Mouse (Mus musculus): ENCODE results near the gene Prr19.

The Prr19 gene

DNA sequence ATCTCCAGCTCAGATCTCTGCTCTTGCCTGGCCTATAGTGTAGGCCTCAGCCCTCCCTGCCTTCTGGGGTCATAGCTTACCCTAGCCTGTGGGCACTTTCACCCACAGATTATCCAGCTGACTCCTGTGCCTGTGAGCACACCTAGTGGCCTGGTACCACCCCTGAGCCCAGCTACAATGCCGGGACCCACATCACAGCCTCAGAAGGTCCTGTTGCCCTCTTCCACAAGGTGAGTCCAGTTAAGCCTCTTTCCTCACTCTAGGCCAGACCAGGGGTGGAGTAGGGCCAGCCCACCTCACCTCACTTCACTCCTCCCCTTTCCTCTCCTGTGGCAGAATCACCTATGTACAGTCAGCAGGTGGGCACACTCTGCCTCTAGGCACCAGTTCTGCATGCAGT is 10.7 kb upstream of the Prr19 start:
- intact Hi-C loops (cut with DNase I) = no loop called here

DNA sequence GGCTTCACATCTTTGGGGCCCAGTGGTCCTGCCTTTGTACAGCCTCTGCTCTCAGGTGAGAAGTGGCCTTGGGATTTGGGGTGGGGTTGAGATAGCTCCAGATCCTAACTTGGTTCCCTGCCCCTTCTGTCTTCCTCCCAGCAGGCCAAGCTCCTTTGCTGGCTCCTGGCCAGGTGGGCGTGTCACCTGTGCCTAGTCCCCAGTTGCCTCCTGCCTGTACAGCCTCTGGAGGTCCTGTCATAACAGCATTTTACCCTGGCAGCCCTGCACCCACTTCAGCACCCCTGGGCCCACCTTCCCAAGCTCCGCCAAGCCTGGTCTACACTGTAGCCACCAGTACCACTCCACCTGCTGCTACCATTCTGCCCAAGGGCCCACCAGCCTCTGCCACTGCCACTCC is 10.3 kb upstream of the Prr19 start:
- intact Hi-C loops (cut with DNase I) = no loop called here

DNA sequence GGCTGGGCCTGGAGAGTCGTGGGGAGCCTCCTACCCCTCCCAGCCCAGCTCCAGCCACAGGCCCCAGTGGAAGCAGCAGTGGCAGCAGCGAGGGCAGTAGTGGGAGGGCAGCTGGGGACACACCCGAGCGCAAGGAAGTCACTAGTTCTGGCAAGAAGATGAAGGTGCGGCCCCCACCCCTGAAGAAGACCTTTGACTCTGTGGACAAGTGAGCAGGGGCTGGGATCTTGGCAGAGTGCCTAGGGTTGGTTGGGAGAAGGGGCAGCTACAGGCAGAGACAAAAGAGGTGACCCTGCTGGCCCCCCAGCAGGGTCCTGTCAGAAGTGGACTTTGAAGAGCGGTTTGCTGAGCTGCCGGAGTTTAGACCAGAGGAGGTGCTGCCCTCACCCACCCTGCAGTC is 9.1 kb upstream of the Prr19 start:
- intact Hi-C loops (cut with DNase I) = no loop called here

DNA sequence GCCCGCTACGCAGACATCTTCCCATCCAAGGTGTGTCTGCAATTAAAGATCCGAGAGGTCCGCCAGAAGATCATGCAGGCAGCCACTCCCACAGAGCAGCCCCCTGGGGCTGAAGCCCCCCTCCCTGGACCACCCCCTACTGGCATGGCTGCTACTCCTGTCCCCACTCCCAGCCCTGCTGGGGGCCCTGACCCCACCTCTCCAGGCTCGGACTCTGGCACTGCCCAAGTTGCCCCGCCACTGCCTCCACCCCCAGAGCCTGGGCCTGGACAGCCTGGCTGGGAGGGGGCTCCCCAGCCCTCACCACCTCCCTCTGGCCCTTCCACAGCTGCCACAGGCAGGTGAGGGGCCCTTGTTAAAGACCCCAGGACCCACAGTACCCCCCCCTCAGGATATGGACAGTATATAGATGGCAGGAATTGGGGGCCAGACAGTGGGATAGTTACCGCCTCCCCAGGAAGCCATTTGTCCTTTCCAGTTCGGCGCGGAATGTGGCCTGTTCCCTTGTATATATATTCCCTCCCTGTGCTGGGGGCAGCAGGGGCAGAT is 7.9 kb upstream of the Prr19 start:
- intact Hi-C loops (cut with DNase I) = no loop called here

DNA sequence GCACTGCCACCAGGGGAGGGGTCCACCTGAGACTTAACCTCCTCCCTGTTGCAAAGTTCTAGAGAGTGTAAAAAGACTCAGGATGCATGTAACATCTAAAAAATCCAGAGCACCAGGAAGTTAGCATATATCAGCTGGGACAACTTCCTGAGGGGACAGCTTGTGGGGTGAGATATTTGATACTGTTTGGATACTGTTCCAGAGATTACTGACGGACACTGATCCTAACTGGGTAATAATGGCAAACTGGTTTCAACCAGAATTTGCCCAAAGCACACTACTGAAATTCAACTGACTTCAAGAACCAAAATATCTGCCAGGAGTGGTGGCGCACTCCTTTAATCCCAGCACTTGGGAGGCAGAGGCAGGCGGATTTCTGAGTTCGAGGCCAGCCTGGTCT is 6.7 kb upstream of the Prr19 start:
- intact Hi-C loops (cut with DNase I) = no loop called here

DNA sequence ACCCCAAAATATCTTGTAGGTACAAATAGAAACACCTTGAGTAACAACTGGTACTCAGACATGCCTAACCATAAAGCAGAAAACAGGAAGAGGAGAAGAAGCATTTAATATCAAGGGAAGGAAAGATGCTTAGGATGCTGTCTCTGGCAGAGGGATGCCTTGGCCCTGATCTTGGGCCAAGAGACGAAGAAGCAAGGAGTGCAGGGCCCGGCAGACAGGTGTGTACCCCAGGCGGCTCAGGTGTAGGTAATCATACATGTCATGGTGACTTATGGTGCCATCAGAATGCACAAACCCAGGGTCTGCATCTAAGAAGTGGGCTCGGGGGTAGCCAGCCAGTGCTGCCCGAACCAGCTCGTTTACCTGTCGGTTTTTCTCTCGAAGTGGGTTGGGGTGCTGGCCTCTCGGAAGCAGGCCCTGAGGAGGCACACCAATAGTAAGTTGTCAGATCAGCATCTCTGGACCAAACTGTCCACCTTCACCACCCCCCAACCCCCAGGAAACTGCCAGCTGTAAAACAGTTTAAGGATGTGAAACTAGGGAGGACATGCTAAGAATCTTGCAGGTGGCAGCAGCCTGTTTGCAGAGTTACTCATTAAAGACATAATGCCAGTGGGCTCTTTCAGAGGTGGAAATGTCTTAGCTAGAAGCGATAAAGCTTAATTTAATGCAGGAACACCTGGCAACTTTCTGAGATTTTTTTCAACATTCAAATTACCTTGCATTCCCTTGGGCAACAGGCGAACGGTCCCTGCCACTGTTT is 6.1 kb upstream of the Prr19 start:
- intact Hi-C loops (cut with DNase I) = no loop called here

DNA sequence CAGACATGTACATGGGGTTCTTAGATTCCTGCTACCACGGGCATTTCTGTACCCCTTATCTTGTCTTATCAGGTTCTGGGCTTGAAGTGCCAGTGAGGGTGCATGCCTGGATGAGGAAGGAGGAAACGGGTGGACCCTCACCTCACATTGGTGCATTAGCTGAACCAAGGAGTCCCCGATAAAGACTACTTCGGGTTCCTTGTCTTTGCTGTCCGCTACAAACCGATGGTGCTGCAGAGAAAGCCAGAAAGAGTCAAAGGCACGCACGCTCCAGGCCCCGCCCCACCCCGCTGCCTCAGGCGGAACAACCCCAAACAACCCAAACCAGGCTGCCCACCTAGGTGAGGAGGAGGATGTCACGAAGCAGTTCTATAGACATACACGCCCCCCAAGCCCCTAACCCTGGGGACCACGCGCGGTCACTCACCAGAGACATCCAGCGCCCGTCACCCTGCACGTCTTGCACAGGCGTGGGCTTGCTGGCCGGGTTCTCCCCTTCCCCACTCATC is 4.2 kb upstream of the Prr19 start:
- intact Hi-C loops (cut with DNase I) = no loop called here

DNA sequence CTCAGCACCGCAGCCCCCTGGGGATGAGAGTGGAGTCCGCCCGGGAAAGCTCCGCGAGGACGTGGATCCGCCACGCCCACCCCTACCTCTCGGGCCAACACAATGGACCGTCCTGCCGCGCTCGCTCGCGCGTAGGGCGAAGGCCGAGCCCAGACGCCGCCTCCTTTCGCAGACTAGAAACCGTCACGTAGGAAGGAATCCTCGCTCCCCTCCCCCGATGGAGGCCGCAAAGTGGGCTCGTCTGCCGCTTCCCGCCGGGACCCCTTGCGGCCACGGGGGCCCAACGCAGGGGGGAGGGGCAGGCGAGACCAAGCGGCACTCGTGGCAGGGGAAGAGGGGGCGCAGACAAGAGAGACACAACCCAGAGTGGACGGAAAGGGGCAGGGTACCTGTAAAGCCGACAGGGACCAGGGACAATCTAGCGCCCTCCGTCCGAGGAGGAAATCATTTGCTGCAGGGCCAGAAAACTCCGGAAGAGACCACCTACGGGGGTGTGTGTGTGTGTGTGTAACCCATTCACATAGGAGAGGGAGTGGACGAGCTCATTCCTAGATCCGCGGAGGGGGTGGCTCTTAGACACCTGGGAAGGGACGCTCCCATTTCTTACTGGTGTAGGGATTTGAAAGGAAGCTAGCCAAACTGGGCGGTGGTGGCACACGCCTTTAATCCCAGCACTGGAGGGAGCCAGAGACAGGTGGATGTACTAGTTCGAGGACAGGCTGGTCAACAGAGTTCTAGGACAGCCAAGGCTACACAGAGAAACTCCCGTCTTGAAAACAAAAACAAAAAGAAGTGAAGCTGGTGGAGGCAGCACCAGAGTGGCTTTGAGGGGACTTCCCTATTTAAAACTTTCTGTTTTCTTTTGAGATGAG is 3.5 kb upstream of the Prr19 start, which contains the start of gene Pafah1b3:
Gene Pafah1b3 (minus strand): TSS at position 533 of the 872 bp plus-strand sequence.
- intact Hi-C loops (cut with DNase I) = no loop called here

DNA sequence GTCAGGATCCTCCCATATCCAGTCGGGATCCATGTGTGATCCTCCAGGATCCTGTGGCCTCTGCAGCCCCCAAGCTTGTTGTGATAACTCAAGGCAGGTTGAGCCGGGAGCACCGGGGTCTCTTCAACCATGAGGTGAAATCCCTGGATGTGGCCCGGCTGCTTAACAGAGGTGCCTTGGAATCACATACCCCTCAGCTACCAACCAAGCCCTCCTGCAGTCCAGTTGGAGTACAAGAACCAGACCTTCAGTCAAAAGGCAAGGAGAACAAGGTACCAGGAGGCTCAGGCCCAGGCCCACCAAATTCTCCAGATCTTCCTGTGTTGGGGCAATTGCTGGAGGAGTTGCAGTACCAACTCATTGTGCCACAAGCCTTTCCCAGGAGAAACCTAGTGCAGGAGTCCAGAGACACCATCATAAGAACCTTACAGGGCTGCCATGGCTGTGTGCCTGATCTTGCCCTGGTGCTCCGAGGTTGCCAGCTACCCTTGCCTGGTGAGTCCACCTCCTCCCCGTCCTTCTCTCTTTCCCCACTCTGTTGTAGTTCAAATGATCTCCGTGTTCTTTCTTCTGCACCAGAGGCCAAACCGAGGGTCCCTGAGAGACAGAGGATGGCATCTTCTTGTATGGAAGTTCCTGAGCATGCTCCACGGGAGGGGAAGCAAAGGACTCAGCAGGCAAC is 1.9 kb downstream of the Prr19 start:
- intact Hi-C loops (cut with DNase I) = no loop called here

DNA sequence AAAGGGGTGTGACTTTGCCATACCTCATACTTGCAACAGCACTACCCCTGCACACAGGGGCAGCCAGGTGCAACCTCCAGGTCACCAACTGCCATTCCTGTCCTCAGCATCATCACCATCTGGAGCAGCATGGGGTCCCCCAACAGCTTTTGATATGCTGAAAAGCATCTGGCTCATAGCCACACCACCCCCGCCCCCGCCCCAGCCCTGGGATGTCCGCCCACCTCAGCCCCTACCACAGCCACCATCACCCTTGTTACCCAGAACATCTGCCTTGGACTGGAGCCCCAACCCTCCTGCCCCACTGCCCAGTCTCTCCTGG is 2.4 kb downstream of the Prr19 start:
- intact Hi-C loops (cut with DNase I) = no loop called here

DNA sequence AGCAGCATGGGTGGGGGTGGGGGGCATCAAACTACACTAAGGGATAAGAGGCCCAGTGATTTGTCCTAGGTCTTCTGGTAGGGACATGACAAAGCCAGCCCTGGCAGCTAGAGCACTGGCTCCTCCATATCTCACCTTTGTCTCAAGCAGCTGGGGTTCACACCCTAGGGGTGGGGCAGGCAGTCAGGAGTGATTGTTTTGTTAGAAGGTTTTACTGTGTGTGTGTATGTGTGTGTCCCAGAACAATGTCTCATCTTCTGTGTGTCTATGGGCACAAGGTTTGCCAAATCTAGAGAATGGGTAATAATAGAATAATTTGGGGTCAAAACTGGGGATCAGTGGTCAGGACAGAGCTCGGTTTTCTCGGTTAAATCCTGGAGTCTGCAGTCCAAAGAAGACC is 4.3 kb downstream of the Prr19 start:
- intact Hi-C loops (cut with DNase I) = no loop called here

DNA sequence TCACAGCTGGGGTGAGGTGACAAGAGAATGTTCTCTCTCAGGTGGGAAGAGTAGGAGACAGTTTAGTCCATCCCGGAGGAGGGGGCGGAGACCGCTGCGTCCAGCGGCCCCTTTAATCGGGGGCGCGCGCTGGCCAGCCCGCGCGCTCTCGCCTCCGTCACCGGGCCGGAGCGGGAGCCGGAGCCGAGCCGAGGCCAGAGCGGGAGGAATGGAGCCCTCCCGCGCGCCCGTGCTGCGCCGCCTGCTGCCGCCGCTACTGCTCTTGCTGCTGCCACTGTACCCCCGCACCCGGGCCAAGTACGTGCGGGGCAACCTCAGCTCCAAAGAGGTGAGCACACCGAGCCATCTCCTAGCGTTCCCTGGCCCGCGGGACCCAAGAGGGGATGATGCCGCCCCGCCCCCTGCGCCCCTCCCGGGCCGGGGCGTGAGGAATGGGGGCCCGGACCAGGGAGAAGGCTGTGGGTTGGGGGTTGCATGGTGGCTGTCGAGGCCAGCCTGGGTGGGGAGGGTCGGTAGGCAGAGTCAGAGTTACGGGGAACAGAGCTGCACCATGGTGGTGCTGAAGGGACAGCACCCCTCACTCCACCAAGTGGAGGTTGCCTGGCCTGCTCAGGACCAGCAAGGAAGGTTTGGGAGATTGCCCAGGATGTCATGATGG is 4.9 kb downstream of the Prr19 start, which contains the start of gene Tmem145:
Gene Tmem145 (plus strand): TSS at position 151 of the 658 bp plus-strand sequence.
- intact Hi-C loops (cut with DNase I) = no loop called here

DNA sequence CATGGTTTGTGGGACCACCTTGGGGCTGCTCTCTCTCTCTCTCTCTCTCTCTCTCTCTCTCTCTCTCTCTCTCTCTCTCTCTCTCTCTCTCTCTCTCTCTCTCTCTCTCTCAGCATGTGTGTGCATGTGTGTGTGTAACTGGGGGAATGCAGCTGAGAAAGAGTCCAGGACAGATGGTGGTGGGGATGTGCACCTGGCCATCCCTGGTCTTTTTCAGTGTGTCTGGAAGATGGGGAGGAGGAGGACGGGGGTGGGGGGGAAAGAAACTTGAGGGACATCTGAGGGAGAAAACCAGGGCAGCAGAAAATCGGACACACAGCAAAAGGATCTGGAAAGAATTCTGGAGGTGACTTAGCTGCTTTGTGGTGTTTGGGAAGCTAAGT is 5.4 kb downstream of the Prr19 start:
- intact Hi-C loops (cut with DNase I) = no loop called here

DNA sequence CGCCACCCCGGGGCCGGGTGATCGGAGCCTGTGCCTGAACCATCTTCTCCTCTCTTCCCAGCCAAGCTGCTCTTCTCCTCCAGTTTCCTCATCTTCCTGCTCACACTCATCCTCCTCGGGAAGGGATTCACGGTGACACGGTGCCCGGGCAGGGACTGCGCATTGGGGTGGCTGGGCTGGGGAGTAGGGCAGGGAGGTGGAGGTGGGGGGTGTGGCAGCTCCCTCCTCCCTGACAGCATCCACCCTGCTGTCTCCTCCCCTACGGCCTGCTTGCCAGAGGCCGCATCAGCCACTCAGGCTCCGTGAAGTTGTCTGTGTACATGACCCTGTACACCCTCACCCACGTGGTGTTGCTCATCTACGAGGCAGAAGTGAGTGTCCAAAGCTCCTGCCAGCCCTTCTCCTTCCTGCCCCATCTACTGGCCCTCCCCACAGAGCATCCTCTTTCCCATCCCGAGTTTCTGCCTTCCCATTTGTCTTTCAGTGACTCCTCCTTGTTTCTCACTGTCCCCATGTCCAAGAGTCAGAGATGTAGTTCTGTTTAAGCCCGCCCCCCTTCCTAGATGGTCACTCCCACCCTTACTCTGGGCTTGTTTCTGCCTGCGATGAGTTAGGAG is 7.6 kb downstream of the Prr19 start:
- intact Hi-C loops (cut with DNase I) = no loop called here

DNA sequence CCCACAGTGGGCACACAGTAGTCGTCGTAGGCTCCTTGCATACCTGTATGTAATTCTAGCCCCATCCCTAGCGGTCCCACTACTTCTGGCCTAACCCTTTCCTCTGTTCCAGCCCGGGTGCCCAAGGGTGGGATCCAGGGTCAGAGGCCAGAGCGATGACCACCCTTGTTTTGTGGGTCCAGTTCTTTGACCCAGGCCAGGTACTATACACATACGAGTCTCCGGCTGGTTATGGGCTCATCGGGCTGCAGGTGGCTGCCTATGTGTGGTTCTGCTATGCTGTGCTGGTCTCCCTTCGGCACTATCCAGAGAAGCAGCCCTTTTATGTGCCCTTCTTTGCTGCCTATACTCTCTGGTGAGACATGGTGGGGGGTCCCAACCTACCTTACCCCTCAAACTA is 8.2 kb downstream of the Prr19 start:
- intact Hi-C loops (cut with DNase I) = no loop called here

DNA sequence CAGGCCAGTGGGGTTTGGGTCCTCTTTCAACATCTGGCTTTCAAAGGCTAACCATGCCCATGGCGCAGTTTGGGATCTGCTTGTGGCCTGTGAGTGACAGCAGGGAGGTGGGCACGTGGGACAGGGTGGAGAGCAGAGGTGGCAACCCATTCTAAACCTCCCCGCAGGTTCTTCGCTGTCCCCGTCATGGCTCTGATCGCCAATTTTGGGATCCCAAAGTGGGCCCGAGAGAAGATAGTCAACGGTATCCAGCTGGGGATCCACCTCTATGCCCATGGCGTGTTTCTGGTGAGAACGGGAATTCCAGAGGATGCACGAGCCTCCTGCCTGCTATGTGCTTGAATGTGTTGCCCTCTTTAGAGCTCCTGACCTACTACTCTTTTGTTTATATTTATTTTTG is 10.0 kb downstream of the Prr19 start:
- intact Hi-C loops (cut with DNase I) = no loop called here

DNA sequence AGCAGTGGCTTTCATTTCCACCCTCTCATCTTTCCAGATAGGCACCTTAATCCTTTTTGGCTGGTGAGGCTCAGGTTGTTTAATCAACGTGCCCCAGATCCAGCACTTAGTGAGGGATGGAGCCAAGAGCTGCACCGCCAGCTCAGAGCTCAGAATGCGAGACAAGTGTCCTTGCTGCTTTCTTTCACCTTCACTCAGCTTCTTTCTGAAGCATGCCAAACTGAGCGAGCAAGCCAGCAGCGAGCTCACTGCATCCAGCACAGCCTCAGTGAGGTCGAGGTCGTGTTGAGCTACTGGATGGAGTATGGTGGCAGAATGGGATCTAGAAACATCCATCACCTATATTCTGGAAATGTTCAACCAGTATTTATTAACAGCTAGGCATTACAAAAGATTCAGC is 12.1 kb downstream of the Prr19 start:
- intact Hi-C loops (cut with DNase I) = no loop called here

DNA sequence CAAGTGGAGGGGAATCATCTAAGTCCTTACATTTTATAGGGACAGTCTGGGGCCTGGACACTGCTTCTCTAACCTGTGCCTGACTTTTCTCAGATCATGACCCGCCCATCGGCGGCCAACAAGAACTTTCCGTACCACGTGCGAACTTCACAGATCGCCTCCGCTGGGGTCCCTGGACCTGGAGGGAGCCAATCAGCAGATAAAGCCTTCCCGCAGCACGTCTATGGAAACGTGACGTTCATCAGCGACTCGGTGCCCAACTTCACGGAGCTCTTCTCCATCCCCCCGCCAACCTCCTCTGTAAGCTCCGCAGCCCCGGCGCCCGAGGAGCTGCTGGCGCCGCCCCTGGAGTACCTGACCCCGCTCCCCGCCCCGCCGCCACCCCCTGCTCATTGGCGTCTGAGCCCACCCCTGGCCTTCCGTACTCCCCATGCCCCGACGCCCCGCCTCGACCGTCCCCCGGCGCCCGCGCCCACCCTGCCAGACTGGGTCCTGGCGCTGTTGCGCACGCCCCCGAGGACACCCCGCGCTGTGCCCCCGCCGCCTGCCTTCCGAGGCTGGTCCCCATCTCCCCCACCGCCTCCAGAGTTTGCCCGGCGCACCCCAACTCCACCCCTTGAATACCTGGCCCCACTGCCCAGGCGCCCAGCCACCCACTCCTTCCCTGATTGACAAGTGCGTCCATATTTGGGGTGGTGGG is 13.5 kb downstream of the Prr19 start:
- intact Hi-C loops (cut with DNase I) = loop anchor here (2.0 to 5.0 kb wide), 2 partner anchors 30 to 72 kb away; no protein-coding TSS in a partner anchor

DNA sequence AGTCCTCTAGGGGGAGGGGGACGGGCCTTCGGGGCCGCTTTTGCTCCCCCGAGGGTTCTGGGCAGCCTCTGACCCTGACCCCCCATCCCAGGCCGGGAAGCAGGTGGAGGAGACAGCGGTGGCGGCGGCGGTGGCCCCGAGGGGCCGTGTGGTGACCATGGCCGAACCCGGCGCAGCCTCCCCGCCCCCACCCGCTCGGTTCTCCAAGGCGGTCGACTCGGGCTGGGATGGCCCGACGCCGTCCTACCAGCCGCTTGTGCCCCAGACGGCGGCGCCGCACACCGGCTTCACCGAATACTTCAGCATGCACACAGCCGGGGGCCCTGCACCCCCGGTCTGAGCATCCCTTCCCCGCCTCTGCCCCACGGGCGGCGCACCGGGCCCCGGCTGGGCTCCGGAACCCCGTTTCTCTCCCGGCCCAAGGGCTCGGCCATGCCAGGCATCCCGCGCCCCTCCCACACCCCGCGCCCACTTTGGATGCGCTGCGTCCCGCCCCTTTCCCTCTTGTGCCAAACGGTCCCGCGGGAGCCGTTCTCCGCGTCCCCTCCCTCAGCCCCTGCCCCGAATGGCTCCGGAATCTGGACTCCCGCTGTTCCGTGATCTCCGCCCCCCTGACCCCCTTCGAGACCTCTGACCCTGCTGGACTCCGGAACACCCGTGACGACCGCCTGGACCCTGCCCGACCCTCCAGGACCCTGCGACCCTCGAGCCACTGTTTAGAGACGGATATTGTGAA is 14.3 kb downstream of the Prr19 start:
- intact Hi-C loops (cut with DNase I) = loop anchor here (2.0 to 5.0 kb wide), 2 partner anchors 31 to 73 kb away; no protein-coding TSS in a partner anchor
